Comparison of ENCODE assay signal across 12 mouse cellular contexts in genomic region chr7:81133941-81134340, GRCm38 (mm10). TPM values are rescaled to one million over a fixed set of nuclear protein-coding genes. Genes with fewer than 3 reads are reported as not detected.
DNase-seq lines count a peak whose midpoint lies in the region; ATAC-seq and TF ChIP-seq lines count a peak whose summit lies in the region.
"Had no signal": no experiment of that assay in that cellular context is flagged by ENCODE, and none has a peak within 500 bp of the region (broad histone marks: within the 10 kb centered on the region; RNA-seq: fewer than 3 reads in every experiment).

No protein-coding gene starts in this region.

- H3K27me3 ChIP-seq in heart, postnatal 0 days (ENCODE audit: control insufficient read depth, insufficient read depth, low read length), result no peaks in the 10 kb centered on the region
- H3K27me3 ChIP-seq in heart, embryonic 11.5 days (ENCODE audit: control insufficient read depth, insufficient read depth, low read length), result no peaks in the 10 kb centered on the region
- H3K27me3 ChIP-seq in CH12.LX (replicated peaks) (no peaks in the 10 kb centered on the region), MEL (ENCODE audit: control insufficient read depth in 1 of 2, insufficient read depth in 2 of 2, low read length in 2 of 2) (peaks cover 0 to 5% of the 10 kb centered on the region in 2 experiments; a peak in 2 of 4 replicates)
- H3K27me3 ChIP-seq in intestine, embryonic 16.5 days (replicated peaks; ENCODE audit: control insufficient read depth, insufficient read depth, low read length), result no peaks in the 10 kb centered on the region
- H3K27me3 ChIP-seq: neural tube, embryonic 12.5 days had no signal

- H3K4me1 ChIP-seq in heart, postnatal 0 days (ENCODE audit: control insufficient read depth, insufficient read depth), result peaks cover 27% of the 10 kb centered on the region
- peaks cover 22% of the 10 kb centered on the region for H3K4me1 ChIP-seq in heart, embryonic 11.5 days (ENCODE audit: control insufficient read depth, insufficient read depth, low read length)
- peaks cover 2 to 14% of the 10 kb centered on the region in 2 experiments; a peak in 3 of 4 replicates for H3K4me1 ChIP-seq in CH12.LX (ENCODE audit: control insufficient read depth in 1 of 2, insufficient read depth in 2 of 2)
- H3K4me1 ChIP-seq in MEL (ENCODE audit: control insufficient read depth in 1 of 2, insufficient read depth in 2 of 2, low read length in 2 of 2), result peaks cover 0 to 4% of the 10 kb centered on the region in 2 experiments; a peak in 1 of 4 replicates
- peaks cover 22% of the 10 kb centered on the region for H3K4me1 ChIP-seq in intestine, embryonic 16.5 days (ENCODE audit: control insufficient read depth, insufficient read depth, low read length)

- TF ChIP-seq EP300 in heart, postnatal 0 days (IDR thresholded peaks at IDR 0.05; ENCODE audit: low read depth), result no peak
- TF ChIP-seq EP300 in CH12.LX (IDR thresholded peaks at IDR 0.05; ENCODE audit: low read length), result no peak
- no peak for TF ChIP-seq EP300 in MEL (IDR thresholded peaks at IDR 0.05; ENCODE audit: low read depth in 1 of 2, low read length in 2 of 2)

- no peak for DNase-seq in heart, postnatal 0 days (ENCODE audit: low spot score)
- DNase-seq in CH12.LX (ENCODE audit: extremely low read depth), result no peak
- DNase-seq in MEL (ENCODE audit: low read depth, low spot score), result no peak

- in situ Hi-C loops in CH12.LX (cut with MboI; ENCODE audit: low pct_ligation_motif_present, low pct_unique_long_range_greater_than_20kb, low sequenced_read_pairs), result no loop called here

- dilution Hi-C loops in CH12.LX (cut with MboI; ENCODE audit: extremely low pct_ligation_motif_present, extremely low pct_unique_long_range_greater_than_20kb, low sequenced_read_pairs), result no loop called here

- TF ChIP-seq POLR2A in CH12.LX (IDR thresholded peaks at IDR 0.05; ENCODE audit: low read depth, low read length) (no peak), MEL (IDR thresholded peaks at IDR 0.05; ENCODE audit: control insufficient read depth in 1 of 2, insufficient read depth in 1 of 2, low read depth in 1 of 2, low read length in 2 of 2, poor library complexity in 1 of 2) (no peak)

- H3K4me2 ChIP-seq in heart, postnatal 0 days (ENCODE audit: low read depth, low read length), result 0 out of 2 replicates have a peak overlapping the region, but pooled peaks have one; percentile 41
- H3K4me2 ChIP-seq in heart, embryonic 11.5 days, result no peak overlapping the region
- no peak overlapping the region for H3K4me2 ChIP-seq in CH12.LX (ENCODE audit: insufficient read depth, low read depth, poor library complexity, severe bottlenecking)
- H3K4me2 ChIP-seq in intestine, embryonic 16.5 days (ENCODE audit: low read depth, low read length), result no peak overlapping the region

- no peak for TF ChIP-seq RAD21 in CH12.LX (IDR thresholded peaks at IDR 0.05; ENCODE audit: low read depth, low read length)
- no peak for TF ChIP-seq RAD21 in MEL (IDR thresholded peaks at IDR 0.05; ENCODE audit: low read depth, low read length)

- no peaks in the 10 kb centered on the region for H3K36me3 ChIP-seq in heart, postnatal 0 days (replicated peaks; ENCODE audit: control insufficient read depth, insufficient read depth, low read length)
- no peaks in the 10 kb centered on the region for H3K36me3 ChIP-seq in heart, embryonic 11.5 days (ENCODE audit: control insufficient read depth, insufficient read depth, low read length)
- H3K36me3 ChIP-seq in CH12.LX (replicated peaks in 1 of 2; ENCODE audit: control insufficient read depth in 1 of 2, insufficient read depth in 1 of 2, low read length in 1 of 2), result no peaks in the 10 kb centered on the region
- H3K36me3 ChIP-seq in MEL (ENCODE audit: control insufficient read depth in 1 of 2, insufficient read depth in 2 of 2, low read length in 2 of 2), result no peaks in the 10 kb centered on the region
- H3K36me3 ChIP-seq in intestine, embryonic 16.5 days (ENCODE audit: control insufficient read depth, insufficient read depth, low read length), result no peaks in the 10 kb centered on the region
- H3K36me3 ChIP-seq: neural tube, embryonic 12.5 days had no signal

- no peak for ATAC-seq in heart, postnatal 0 days (ENCODE audit: insufficient read depth, low read depth)
- ATAC-seq in heart, embryonic 11.5 days (replicated peaks; ENCODE audit: insufficient number of reproducible peaks, low FRiP score, low TSS enrichment), result no peak
- ATAC-seq in intestine, embryonic 16.5 days, result no peak
- ATAC-seq in activated CD4-positive, CD25-positive, alpha-beta regulatory T cell, adult 4 months, result no peak
- no peak for ATAC-seq in megakaryocyte-erythroid progenitor cell, adult 5-6 weeks (replicated peaks; ENCODE audit: low FRiP score, low TSS enrichment, poor library complexity, severe bottlenecking)

- WGBS in heart, postnatal 0 days, result 59% methylated on average over 2 of the region's 2 CpGs
- 79% methylated on average over 2 of the region's 2 CpGs for WGBS in heart, embryonic 11.5 days (ENCODE audit: insufficient replicate concordance)
- WGBS in intestine, embryonic 16.5 days, result 74% methylated on average over 2 of the region's 2 CpGs

- no peak overlapping the region for H3K9ac ChIP-seq in heart, postnatal 0 days (replicated peaks; ENCODE audit: low read depth, low read length)
- H3K9ac ChIP-seq in heart, embryonic 11.5 days (ENCODE audit: low read depth, low read length), result no peak overlapping the region
- H3K9ac ChIP-seq in CH12.LX (ENCODE audit: insufficient read depth, low read depth) (no peak overlapping the region), MEL (ENCODE audit: control insufficient read depth, low read depth, low read length, poor library complexity, severe bottlenecking) (no peak overlapping the region)
- peak overlapping the region; percentile 53; the same call in 1 of the 2 replicates for H3K9ac ChIP-seq in intestine, embryonic 16.5 days (ENCODE audit: low read depth, low read length)
- H3K9ac ChIP-seq: neural tube, embryonic 12.5 days had no signal

- H3K9me3 ChIP-seq in heart, postnatal 0 days (replicated peaks; ENCODE audit: control insufficient read depth, low read length), result no peaks in the 10 kb centered on the region
- H3K9me3 ChIP-seq in heart, embryonic 11.5 days (replicated peaks; ENCODE audit: control insufficient read depth, low read length), result no peaks in the 10 kb centered on the region
- no peaks in the 10 kb centered on the region for H3K9me3 ChIP-seq in CH12.LX (replicated peaks; ENCODE audit: low read length)
- H3K9me3 ChIP-seq in MEL (replicated peaks; ENCODE audit: insufficient read depth, low read length), result no peaks in the 10 kb centered on the region
- H3K9me3 ChIP-seq in intestine, embryonic 16.5 days (ENCODE audit: control insufficient read depth, low read length), result no peaks in the 10 kb centered on the region
- H3K9me3 ChIP-seq: neural tube, embryonic 12.5 days had no signal

- no peak overlapping the region for H3K4me3 ChIP-seq in heart, postnatal 0 days (ENCODE audit: low read depth, low read length)
- no peak overlapping the region for H3K4me3 ChIP-seq in heart, embryonic 11.5 days (ENCODE audit: low read depth, low read length)
- H3K4me3 ChIP-seq in CH12.LX (replicated peaks in 1 of 3; ENCODE audit: low read depth in 2 of 3, low read length in 2 of 3, poor library complexity in 1 of 3) (no peak overlapping the region), MEL (ENCODE audit: control insufficient read depth in 1 of 2, insufficient read depth in 1 of 2, low read depth in 2 of 2, low read length in 2 of 2) (no peak overlapping the region)
- no peak overlapping the region for H3K4me3 ChIP-seq in intestine, embryonic 16.5 days (ENCODE audit: low read length)
- H3K4me3 ChIP-seq: erythroblast, embryonic 14.5 days; neural tube, embryonic 12.5 days had no signal

- H3K79me2 ChIP-seq in CH12.LX (replicated peaks; ENCODE audit: control insufficient read depth, extremely low read depth, insufficient read depth, poor library complexity, severe bottlenecking), result no peaks in the 10 kb centered on the region
- no peaks in the 10 kb centered on the region for H3K79me2 ChIP-seq in MEL (ENCODE audit: control insufficient read depth, insufficient read depth, low read length, poor library complexity)

- TF ChIP-seq CTCF in heart, postnatal 0 days (IDR thresholded peaks at IDR 0.05; ENCODE audit: low read depth), result no peak
- no peak for TF ChIP-seq CTCF in CH12.LX (conservative IDR thresholded peaks at IDR 0.05 in 1 of 2, IDR thresholded peaks at IDR 0.05 in 1 of 2; ENCODE audit: low read depth in 2 of 2, low read length in 2 of 2)
- TF ChIP-seq CTCF in MEL (IDR thresholded peaks at IDR 0.05 in 2 of 3, conservative IDR thresholded peaks at IDR 0.05 in 1 of 3; ENCODE audit: control insufficient read depth in 1 of 3, insufficient read depth in 1 of 3, low read depth in 2 of 3, low read length in 3 of 3, poor library complexity in 1 of 3, severe bottlenecking in 1 of 3), result no peak

- peak overlapping the region; percentile 56 for H3K27ac ChIP-seq in heart, postnatal 0 days (ENCODE audit: low read depth)
- H3K27ac ChIP-seq in heart, embryonic 11.5 days (ENCODE audit: low read depth, low read length), result no peak overlapping the region
- H3K27ac ChIP-seq in CH12.LX (ENCODE audit: insufficient read depth, low read depth) (no peak overlapping the region), MEL (ENCODE audit: control insufficient read depth, low read depth, low read length) (no peak overlapping the region)
- H3K27ac ChIP-seq in intestine, embryonic 16.5 days (ENCODE audit: low read length), result 0 out of 2 replicates have a peak overlapping the region, but pooled peaks have one; percentile 33
- H3K27ac ChIP-seq: neural tube, embryonic 12.5 days had no signal

TF ChIP-seq in CH12.LX, 34 proteins besides CTCF, POLR2A, EP300 and RAD21 (continues in another document):
- peak; percentile 81 for TF ChIP-seq ZKSCAN1 (IDR thresholded peaks at IDR 0.05; ENCODE audit: borderline replicate concordance, low read depth, low read length)

TF ChIP-seq in MEL, 35 proteins besides CTCF, POLR2A, EP300 and RAD21 (continues in another document):
- TF ChIP-seq POLR2AphosphoS5 (IDR thresholded peaks at IDR 0.05; ENCODE audit: borderline replicate concordance, low read depth, low read length), result no peak

RNA-seq across cellular contexts. Expression of gene Slc28a1, which starts 19.3 kb away (rescaled TPM):
- not detected in 2 replicates for total RNA-seq in heart, postnatal 0 days (2014; rRNA removed; ENCODE audit: low replicate concordance)
- polyA plus RNA-seq in heart, postnatal 0 days (2015; fragmentation: Nextera tagmentation; extraction: Ambion mirVana), result 0.04 and 0.05 TPM in 2 replicates
- polyA plus RNA-seq in heart, embryonic 11.5 days (2014; fragmentation: Nextera tagmentation; extraction: Ambion mirVana), result 0.07 and 0.14 TPM in 2 replicates
- total RNA-seq in CH12.LX (2012; rRNA removed), result 0.04 TPM in 1 of 2 replicates, not detected in the other
- not detected in 2 replicates for total RNA-seq in CH12.LX (2014; rRNA removed)
- 0.13 and 0.22 TPM in 2 replicates for polyA plus RNA-seq in CH12.LX (2012; ENCODE audit: insufficient read length, low read depth)
- not detected in 2 replicates for total RNA-seq in MEL (2012; rRNA removed)
- not detected for polyA plus RNA-seq in MEL (2012; ENCODE audit: insufficient read depth in 1 of 2, insufficient read length in 2 of 2, low read depth in 1 of 2, low replicate concordance in 2 of 2, missing spikeins in 1 of 2)
- polyA plus RNA-seq in intestine, embryonic 16.5 days (2015; fragmentation: Nextera tagmentation; extraction: Ambion mirVana), result 9.1 and 9.5 TPM in 2 replicates
- polyA plus RNA-seq in activated CD4-positive, CD25-positive, alpha-beta regulatory T cell, adult 4 months (2017; shearing (Covaris generic)), result not detected
- not detected in 2 replicates for total RNA-seq in megakaryocyte-erythroid progenitor cell, adult 5-6 weeks (2014; fragmentation: Nextera tagmentation)
- total RNA-seq in megakaryocyte-erythroid progenitor cell, adult 5-6 weeks (2017), result not detected in 2 replicates
- total RNA-seq: common myeloid progenitor, adult 5-6 weeks; layer of hippocampus, postnatal 10 days; megakaryocyte progenitor cell, adult 5-6 weeks had no signal
- polyA plus RNA-seq: erythroblast, embryonic 14.5 days; neural tube, embryonic 12.5 days had no signal

Comparison
In these comparisons a context has a peak if more than half of its experiments do, and no peak if none do; other contexts are left out.
1. H3K27ac ChIP-seq: peak in heart, postnatal 0 days (single experiment) and intestine, embryonic 16.5 days (single experiment); none in heart, embryonic 11.5 days (single experiment), CH12.LX (single experiment) and MEL (single experiment).